Mouse (Mus musculus): Measurements from ENCODE around the gene Cenpm.

Gene Cenpm

GRCm38 (mm10) chr15:82243742-82244114 is 820 bp downstream of the Cenpm start:
- CTCF ChIA-PET, result no interaction called here

- CTCF ChIA-PET, result no interaction called here
These were observed 1.2 kb downstream of the Cenpm start for GRCm38 (mm10) chr15:82243311-82243710.

DNA sequence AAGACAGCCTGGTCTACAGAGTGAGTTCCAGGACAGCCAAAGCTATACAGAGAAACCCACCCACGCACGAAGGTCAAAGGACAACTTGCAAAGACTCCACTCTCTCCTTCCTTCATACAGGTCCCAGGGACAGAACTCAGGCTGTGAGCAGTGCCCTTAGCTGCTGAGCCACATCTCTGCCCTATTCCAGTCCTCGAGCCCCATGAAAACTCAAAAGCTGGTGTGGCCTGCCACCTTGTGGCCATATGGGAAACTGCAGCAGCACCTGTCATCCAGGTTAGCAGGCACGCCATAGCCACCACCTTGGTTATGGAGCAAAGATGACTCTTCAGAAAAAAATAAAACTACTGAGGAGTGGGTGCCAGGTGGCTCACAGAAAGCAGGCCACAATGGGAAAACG is 8.0 kb downstream of the Cenpm start:
- CTCF ChIA-PET, result interaction anchor here (0.6 to 1.8 kb wide), 6 partner anchors 18 to 171 kb away, joined by 3 to 8 read pairs (median 4); partner anchors contain the start of gene Shisa8

- CTCF ChIA-PET, result no interaction called here
These were observed 8.9 kb downstream of the Cenpm start for GRCm38 (mm10) chr15:82235661-82236060.

GRCm38 (mm10) chr15:82232651-82233050 is 11.9 kb downstream of the Cenpm start:
- CTCF ChIA-PET, result interaction anchor here (1.0 kb wide), 1 partner anchor 14 kb away, joined by 3 read pairs; no protein-coding TSS in a partner anchor

DNA sequence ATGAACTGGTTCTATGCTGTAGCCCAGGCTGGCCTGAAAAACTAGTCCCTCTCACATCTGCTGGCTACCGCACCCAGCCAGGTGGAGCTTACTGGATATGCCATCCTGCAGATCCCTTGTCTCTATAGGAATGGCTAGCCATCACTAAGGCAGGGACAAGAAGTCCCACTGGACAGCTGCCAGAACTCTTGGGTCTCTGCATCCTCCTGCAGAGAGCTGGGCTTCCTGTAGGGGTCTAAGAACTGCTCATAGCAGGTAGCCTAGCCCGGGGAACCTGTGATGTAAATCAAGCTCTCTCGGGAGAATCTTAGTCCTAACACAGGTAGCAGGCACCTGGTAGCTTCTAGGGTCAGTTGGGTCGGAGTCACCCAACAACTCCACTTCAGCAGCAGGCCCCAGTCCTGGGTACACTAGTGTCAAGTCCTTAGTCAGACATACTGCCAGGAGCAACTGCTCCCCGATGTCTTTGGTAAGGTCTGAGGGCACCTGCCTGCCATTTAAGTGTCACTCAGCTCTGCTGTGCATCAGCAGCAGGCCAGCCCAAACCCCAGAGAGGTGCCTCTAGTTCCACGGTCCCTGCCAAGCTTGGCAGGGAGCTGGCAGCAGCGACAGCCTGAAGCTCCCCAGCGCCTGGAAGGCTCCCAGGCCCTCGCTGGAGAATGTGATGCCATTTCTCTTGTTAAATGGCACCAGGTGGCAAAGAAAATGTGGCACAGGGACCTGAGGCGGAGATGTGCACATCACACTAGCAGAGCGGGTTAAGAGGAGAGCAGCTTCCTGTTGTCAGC is 12.8 kb downstream of the Cenpm start:
- CTCF ChIA-PET, result interaction anchor here (0.5 to 1.0 kb wide), 3 partner anchors 13 to 294 kb away, joined by 3 to 4 read pairs (median 3); no protein-coding TSS in a partner anchor

DNA sequence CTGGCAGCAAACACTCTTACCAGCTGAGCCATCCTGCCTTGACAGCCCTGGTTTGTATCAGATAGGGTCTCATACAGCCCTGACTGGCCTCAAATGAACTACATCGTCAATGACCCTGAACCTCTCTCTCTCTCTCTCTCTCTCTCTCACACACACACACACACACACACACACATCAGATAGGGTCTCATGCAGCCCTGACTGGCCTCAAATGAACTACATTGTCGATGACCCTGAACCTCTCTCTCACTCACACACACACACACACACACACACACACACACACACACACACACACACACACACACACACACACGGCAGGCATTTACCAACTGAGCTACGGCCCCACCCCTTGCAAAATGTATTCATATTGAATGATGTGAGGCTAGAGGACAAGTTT is 13.4 kb downstream of the Cenpm start:
- CTCF ChIA-PET, result interaction anchor here (0.7 kb wide), 1 partner anchor 294 kb away, joined by 4 read pairs; no protein-coding TSS in a partner anchor

DNA sequence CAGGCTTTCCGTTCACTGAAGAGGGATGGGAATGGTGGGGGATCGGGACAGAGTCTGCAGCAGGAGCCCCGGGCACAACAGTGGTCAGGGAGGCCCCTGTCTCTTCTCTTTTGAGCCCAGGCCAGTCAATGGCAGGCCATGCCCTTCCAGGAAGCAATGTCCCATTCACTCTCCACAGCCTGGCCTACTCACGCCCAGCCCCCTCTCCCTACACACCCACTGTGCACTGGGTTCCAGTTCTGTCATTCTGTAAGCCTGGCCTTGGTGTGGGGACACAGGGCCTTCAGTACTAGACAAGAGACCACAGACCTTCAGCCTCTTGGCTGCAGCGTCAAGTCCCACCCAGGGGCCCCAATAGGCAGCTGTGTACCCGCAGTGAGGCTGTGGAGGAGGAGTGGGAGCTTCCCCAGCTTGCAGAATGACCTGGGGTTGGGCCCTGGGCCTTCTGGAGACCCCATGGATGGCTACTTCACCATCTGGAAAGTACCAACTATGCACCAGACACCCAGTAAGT is 14.4 kb downstream of the Cenpm start:
- CTCF ChIA-PET, result no interaction called here

GRCm38 (mm10) chr15:82229542-82230045 is 15.0 kb downstream of the Cenpm start:
- CTCF ChIA-PET, result no interaction called here

DNA sequence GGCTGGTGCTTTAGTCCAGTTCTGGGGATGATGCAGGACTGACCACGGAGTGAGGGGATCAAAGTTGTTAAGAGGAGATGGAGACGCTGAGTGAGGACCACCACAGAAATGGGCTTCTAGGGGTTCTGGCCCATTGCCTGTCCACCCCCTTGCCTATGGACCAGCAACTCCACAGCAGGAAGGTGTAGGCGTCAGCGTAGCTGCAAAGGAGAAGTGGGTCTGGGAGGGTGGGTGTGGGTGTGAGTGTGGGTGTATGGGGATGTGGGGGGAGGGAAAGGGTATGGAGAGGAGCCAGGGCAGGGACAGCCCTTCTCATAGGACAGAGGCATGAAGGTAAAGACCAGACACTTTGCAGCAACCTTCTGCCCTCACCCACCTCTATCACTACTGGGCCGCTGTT is 18.8 kb downstream of the Cenpm start:
- CTCF ChIA-PET, result interaction anchor here (0.5 to 0.6 kb wide), 3 partner anchors 8 to 173 kb away, joined by 3 to 9 read pairs (median 4); no protein-coding TSS in a partner anchor

DNA sequence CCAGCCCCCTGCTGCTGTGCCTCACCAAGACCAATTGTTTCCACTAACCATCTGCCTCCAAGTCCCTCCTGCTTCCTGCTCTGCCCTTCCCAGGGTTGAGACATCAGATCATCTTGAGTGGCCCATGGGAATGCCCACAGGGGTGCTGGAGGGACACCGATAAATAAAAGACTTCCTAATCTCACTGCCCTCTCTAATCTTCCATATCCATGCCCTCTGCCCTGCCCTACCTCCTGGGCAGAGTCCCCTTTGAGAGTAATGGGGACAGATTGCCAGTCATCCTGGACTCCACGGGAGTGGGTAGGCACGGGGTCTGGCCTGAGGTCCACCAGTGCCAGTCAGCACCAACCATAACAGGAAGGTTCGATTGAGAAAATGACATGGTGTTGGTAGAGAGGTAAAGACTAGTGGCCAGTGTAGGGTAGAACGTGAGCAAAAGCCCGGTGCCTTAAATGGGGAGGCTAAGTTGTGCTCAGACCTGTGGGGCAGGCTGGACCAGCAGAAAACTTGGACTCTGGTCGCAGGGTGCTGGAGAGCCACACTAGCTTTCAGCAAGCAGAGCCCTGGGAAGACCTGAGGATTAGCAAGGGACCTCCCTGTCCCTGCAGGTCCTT is 19.8 kb downstream of the Cenpm start:
- CTCF ChIA-PET, result interaction anchor here (0.7 to 1.5 kb wide), 3 partner anchors 21 to 59 kb away, joined by 3 to 5 read pairs (median 3); no protein-coding TSS in a partner anchor

DNA sequence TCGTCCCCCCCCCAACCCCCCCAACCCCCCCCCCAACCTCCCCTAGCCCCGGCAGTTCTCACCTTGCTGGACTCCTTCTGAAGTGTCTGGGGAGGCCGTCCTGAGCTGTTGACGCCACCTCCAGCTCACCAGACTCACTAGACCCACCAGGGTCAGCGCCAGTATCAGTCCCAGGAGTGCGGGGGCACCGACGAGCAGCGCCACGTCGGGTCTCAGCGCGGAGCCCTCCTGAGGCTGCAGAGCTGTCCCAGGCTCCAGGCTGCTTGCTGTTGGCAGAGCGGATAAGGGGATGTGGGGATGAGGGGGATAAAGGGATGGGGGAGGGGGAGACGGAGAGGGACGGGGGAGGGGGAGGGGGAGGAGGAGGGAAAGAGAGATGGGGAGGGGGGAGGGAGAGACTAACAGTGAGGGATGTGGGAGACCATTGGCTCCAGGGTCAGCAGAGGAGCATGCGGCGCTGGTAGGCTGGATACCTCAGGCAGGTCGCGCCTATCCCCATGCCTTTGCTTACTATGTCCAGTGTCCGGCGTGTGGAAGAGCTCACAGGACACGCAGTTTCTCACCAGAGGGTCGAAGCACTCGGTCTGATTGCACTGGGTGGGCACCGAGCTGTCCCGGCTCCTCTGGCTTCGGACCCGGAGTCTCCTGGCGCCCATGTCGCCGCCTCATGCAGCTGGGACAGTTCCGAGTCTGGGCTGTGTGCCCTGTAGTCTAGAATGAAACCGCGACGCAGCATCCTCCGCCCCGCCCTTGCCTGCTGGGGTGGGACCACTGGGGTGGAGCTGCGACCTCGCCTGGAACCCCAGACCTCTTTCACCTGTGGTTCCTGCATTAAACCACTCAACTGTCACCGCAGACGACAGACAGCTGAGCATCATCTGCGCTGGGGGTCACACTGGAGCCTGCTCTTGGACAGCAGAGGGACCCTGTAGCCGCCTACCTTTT is 20.6 kb downstream of the Cenpm start, which contains the start of gene Tnfrsf13c:
Gene Tnfrsf13c (minus strand): TSS at position 713 of the 945 bp plus-strand sequence.
- CTCF ChIA-PET, result interaction anchor here (0.7 to 1.5 kb wide), 3 partner anchors 20 to 58 kb away, joined by 3 to 5 read pairs (median 3); no protein-coding TSS in a partner anchor

- CTCF ChIA-PET, result interaction anchor here (0.6 to 1.5 kb wide), 4 partner anchors 26 to 790 kb away, joined by 3 to 7 read pairs (median 3); no protein-coding TSS in a partner anchor
These were observed 21.3 kb downstream of the Cenpm start for GRCm38 (mm10) chr15:82223251-82223650.

DNA sequence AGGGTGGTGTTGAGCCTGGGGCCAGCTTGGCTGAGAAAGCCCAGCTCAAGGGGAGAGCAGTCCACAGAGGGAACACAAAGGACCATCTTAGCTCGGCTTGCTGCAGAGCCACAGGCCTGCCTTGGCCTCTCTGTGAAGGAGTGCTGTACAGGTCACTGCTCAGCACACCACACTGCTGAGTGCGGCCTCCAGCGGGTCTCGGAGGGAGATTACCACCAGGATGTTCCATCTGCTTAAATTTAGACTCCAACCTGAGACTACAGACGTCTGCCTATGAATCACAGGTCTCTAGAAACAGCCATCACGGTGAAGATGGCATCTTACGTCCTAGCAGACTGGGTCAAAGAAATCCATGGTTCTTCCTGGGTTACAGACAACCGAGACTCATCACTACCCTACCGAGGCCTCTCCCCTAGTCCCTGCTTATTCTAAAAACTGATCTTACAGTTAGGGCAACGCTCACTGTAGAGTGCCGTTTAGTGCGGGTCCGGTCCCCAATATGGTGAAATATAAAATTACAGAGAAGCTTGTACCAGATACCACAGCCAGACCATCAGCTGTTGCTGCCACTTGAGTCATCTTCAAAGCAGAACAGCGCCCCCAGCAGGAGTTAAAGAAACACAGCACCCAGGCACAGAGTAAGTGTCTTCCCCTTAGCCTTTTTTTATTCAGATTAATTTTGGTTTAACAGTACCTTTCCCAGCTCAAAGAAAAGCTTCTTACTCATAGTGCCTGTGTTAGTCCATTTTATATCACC is 23.3 kb downstream of the Cenpm start:
- CTCF ChIA-PET, result interaction anchor here (0.5 to 1.3 kb wide), 3 partner anchors 24 to 61 kb away, joined by 3 to 5 read pairs (median 3); no protein-coding TSS in a partner anchor

DNA sequence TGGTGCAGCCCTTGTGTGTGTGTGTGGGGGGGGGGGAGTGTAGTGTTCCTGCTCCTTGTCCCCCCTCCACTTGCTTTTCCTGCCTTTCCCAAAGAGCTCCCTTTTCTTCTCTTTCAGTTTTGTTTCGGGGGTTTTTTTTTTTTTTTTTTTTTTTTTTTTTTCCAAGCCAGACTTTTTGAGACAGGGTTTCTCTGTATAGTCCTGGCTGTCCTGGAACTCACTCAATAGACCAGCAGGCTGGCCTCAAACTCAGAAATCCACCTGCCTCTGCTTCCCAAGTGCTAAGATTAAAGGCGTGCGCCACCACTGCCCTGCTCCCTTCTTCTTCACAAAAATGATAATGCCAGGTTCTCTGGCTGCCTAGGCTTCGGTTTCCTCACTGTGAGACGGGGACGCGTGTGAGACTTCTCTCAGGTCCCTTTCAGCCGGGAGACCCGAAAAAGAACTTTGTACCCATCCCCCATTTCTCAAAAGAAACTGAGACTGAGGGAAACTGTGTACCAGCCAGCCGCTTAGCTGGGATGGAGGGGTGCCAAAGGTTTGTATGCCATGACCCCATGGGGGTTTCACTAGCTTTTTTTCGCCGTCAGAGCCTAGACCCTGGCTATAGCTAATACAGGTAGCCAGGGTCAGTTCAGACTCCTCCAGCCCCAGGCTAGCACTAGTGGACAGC is 24.4 kb downstream of the Cenpm start:
- CTCF ChIA-PET, result interaction anchor here (0.7 to 1.3 kb wide), 4 partner anchors 10 to 73 kb away, joined by 3 to 5 read pairs (median 3); no protein-coding TSS in a partner anchor

DNA sequence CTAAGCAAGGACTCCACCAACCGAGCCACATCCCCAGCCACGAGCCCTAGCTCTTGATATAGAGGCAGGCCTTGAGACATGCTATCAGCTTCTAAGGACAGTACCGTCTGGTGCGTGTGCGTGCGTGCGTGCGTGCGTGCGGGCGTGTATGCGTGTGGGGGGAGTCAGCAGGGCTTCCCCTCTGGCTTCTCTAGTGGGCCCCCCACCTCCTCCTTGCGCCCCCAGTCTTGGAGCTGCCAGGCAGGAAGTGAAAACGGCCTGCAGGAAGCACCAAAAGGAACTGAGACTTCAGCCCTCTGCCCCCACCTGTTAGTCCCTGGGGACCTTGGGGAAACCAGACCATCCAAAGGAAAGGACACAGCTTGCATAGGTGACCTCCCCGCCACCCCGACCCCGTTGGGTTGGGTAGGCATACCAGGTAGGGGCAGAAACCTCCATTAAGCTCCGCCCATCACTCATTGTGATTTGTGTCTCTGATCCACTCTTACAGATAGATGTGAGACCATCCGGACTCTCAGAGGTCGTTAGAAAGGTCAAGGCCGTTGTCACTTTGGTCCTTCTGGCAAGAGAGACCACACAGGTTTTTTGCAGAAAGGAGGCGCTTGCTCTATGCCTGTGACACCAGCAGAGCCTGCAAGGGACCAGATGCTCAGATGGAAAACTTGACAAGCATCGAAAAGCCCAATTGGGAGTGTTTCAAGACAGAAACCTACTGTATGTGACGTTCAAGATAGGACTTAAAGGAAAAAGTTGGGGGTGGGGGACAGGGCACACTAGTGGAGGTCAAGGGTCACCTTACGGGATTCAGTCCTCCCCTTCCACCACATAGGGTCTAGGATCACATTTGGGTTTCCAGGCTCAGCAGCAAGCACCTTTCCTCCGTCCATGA is 25.5 kb downstream of the Cenpm start:
- CTCF ChIA-PET, result interaction anchor here (1.0 to 1.4 kb wide), 3 partner anchors 13 to 18 kb away, joined by 3 read pairs; no protein-coding TSS in a partner anchor

DNA sequence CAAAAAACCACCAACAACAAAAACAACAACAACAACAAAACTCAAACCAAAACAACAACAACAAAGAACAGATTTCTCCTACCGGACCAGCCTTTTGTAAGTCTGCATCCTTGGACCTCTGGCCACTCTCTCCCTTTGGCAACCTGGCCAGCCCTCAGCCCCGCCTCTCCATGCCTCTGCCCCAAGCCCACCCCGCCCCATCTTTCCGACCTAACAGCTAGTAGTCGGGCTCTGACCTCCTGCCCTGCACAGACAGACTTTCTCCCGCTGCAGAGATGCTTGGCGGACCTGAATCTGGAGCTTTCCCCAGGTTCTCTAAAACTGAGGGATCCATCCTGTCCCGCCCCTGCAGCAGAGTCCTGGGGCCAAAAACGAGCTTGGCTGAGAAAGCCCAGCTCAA is 26.6 kb downstream of the Cenpm start:
- CTCF ChIA-PET, result interaction anchor here (1.4 kb wide), 1 partner anchor 14 kb away, joined by 3 read pairs; no protein-coding TSS in a partner anchor

- CTCF ChIA-PET, result no interaction called here
These were observed 27.5 kb downstream of the Cenpm start for GRCm38 (mm10) chr15:82217039-82217438.
